Mouse (Mus musculus) lung, postnatal 36 days (tissue): ENCODE measurements around the gene Elk4.
A peak's percentile ranks its signal among the peaks of the same experiment; 100 is the strongest.

Experiments used
- DNase-seq: peaks from one replicate; pipeline ENCODE4 v3.0.0; 2022; ENCODE audit warnings: mixed read lengths

Elk4 gene

DNA sequence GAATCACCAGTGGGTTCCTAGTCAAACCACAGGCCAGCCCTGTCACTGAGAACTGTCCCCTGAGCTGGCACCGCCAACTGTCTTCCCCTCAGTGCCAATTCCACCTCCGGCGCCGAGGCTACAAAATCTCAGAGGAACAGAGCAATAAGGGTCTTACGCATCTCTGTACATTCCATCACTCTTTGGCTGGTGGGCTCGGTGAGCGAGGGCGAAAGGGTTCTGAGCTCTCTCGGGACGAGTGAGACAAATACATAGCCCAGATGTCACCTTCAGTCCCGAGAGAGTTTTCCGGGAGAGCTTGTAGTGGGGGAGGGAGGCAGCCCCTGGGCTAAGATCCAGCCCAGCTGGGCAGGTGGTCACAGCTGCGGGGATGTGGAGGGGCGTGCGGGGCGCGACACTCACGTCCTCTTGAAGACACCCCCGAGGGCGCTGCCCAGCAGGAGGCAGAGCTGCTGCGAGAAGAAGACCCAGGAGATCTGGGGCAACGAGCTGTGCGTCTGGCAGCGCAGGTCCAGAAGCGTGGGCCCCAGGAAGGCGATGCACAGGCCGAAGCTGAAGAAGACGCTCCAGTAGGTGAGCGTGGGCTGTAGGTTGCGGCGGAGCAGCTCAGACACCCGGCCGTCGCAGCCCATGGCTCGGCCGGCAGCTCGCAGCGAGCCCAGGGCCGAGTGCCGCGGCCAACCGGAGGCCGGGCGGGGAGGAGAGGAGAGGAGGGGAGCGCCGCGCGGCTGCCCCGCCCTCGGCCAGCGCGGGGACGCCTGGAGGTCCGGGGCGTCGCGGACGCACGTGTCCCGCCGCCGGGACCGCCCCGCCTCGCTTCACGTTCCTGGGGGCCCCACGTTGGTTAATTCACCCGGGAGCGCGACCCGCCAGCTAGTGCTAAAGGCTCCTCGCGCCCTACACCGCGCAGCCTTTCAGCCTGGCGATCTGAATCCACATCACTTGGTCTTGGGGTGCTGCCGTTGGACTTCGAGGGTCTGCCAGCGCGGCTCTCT is 60.2 kb downstream of the Elk4 start, which contains the start of gene Mfsd4a:
Mfsd4a (minus strand) TSS at position 802 of the 995 bp plus-strand sequence.
- peak; percentile 45 for DNase-seq

DNA sequence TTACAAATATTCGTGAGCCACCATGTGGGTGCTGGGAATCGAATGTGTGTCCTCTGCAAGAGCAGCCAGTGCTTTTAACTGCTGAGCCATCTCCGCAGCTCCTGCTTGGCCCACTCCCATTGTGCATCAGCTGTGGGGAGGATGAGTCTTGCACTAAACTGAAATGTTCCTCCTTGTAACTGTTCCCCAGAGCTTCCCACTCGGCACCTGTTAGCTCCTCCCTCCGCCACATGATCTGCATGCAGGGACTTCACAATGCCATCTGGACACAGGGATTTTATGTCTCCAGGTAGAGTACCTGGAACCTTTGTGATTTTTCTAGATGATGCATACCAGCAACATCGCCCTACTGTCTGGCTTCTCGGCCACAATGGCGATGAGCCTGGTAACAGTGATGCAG is 62.0 kb downstream of the Elk4 start:
- no peak for DNase-seq

DNA sequence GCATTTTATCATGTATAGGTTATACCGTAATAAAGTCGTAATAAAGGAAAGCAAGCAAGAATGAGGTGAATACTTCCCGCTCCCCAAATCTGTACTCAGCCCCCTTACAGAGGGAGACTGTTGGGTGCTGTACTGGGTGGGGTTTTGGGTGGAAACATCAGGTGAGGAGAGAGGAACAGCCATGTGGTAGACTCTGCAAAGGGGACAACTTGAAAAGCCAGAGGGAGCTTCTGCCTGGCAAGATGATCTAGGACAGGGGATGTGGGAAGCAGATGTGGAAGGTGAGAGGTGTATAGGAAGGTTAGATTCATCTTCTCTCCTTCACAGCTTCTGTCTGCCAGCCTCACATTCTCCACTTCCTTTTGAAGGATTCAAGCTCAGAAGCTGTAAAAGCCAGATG is 63.3 kb downstream of the Elk4 start:
- DNase-seq = no peak

DNA sequence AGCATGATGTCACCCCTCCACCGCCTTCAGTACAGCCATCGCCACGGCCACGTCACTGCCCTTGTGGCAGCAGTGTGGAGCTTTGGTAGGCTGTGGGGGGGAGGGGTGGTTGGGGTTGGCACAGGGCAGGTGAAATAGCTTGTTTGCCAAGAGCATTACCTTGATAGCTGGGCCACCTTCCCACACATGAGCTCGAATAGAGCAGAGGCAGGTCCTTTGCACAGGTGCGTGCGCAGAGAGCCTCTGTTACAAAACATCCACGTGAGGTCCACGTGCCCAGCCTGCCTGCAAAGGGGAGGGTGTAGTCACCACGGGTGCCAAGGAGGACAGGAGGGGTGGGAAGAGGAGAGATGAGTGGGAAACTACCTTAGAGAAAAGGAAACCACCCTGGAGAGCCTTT is 68.2 kb downstream of the Elk4 start:
- peak; percentile 56 for DNase-seq

DNA sequence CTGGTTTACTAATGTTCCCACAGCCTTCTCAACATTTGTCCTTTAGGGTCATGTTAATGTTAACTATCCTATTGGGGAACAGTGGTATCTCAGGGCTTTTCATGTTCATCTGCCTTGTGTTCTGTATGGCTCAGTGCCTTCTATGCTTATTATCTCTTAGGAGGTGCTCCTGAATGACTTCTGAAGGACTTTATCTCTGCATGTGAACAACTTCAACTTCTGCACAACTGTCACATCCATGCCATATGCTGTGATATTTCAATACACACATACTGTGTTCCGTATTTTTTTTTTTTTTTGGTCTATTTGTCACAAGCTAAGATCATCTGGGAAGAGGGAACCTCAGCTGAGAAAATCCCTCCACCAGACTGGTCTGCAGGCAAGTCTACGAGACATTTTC is 71.0 kb downstream of the Elk4 start:
- DNase-seq = no peak
